Mouse (Mus musculus): ENCODE data around the gene Ankrd36.

The Ankrd36 gene

GRCm38 (mm10) chr11:5569474-5569873 is at the start of gene Ankrd36:
Gene Ankrd36, plus strand, starts transcription at chr11:5569684.
- in situ Hi-C loops (cut with MboI; ENCODE audit: low pct_unique_long_range_greater_than_20kb in 1 of 2, low sequenced_read_pairs in 2 of 2, unreplicated experiment in 1 of 2): no loop called here

- in situ Hi-C loops (cut with MboI; ENCODE audit: low pct_unique_long_range_greater_than_20kb in 1 of 2, low sequenced_read_pairs in 2 of 2, unreplicated experiment in 1 of 2): loop anchor here in 1 of 2 experiments (5.0 kb wide), 1 partner anchor 33 kb away; no protein-coding TSS in a partner anchor
Observed at GRCm38 (mm10) chr11:5520412-5521265, 48.8 kb upstream of the Ankrd36 start, which contains the start of gene Xbp1. Gene Xbp1, plus strand, starts transcription at chr11:5520659.

- in situ Hi-C loops (cut with MboI; ENCODE audit: low pct_unique_long_range_greater_than_20kb in 1 of 2, low sequenced_read_pairs in 2 of 2, unreplicated experiment in 1 of 2): loop anchor here in 1 of 2 experiments (5.0 kb wide), 1 partner anchor 34 kb away; no protein-coding TSS in a partner anchor
Observed at GRCm38 (mm10) chr11:5521266-5521515, 48.3 kb upstream of the Ankrd36 start.

- in situ Hi-C loops (cut with MboI; ENCODE audit: low pct_unique_long_range_greater_than_20kb in 1 of 2, low sequenced_read_pairs in 2 of 2, unreplicated experiment in 1 of 2): loop anchor here in 1 of 2 experiments (5.0 kb wide), 1 partner anchor 34 kb away; no protein-coding TSS in a partner anchor
Observed at GRCm38 (mm10) chr11:5521516-5522291, 47.8 kb upstream of the Ankrd36 start.

- in situ Hi-C loops (cut with MboI; ENCODE audit: low pct_unique_long_range_greater_than_20kb in 1 of 2, low sequenced_read_pairs in 2 of 2, unreplicated experiment in 1 of 2): loop anchor here in 1 of 2 experiments (5.0 kb wide), 1 partner anchor 36 kb away; no protein-coding TSS in a partner anchor
Observed at GRCm38 (mm10) chr11:5522798-5523415, 46.6 kb upstream of the Ankrd36 start.

GRCm38 (mm10) chr11:5525418-5525817 is 44.1 kb upstream of the Ankrd36 start:
- in situ Hi-C loops (cut with MboI; ENCODE audit: low pct_unique_long_range_greater_than_20kb in 1 of 2, low sequenced_read_pairs in 2 of 2, unreplicated experiment in 1 of 2): no loop called here

- in situ Hi-C loops (cut with MboI; ENCODE audit: low pct_unique_long_range_greater_than_20kb in 1 of 2, low sequenced_read_pairs in 2 of 2, unreplicated experiment in 1 of 2): no loop called here
Observed at GRCm38 (mm10) chr11:5526573-5527439, 42.7 kb upstream of the Ankrd36 start.

GRCm38 (mm10) chr11:5527865-5528523 is 41.5 kb upstream of the Ankrd36 start:
- in situ Hi-C loops (cut with MboI; ENCODE audit: low pct_unique_long_range_greater_than_20kb in 1 of 2, low sequenced_read_pairs in 2 of 2, unreplicated experiment in 1 of 2): no loop called here

GRCm38 (mm10) chr11:5528841-5529240 is 40.6 kb upstream of the Ankrd36 start:
- in situ Hi-C loops (cut with MboI; ENCODE audit: low pct_unique_long_range_greater_than_20kb in 1 of 2, low sequenced_read_pairs in 2 of 2, unreplicated experiment in 1 of 2): no loop called here

GRCm38 (mm10) chr11:5530172-5530571 is 39.3 kb upstream of the Ankrd36 start:
- in situ Hi-C loops (cut with MboI; ENCODE audit: low pct_unique_long_range_greater_than_20kb in 1 of 2, low sequenced_read_pairs in 2 of 2, unreplicated experiment in 1 of 2): loop anchor here in 1 of 2 experiments (10.0 kb wide), 1 partner anchor 45 kb away; no protein-coding TSS in a partner anchor

- in situ Hi-C loops (cut with MboI; ENCODE audit: low pct_unique_long_range_greater_than_20kb in 1 of 2, low sequenced_read_pairs in 2 of 2, unreplicated experiment in 1 of 2): loop anchor here in 1 of 2 experiments (10.0 kb wide), 1 partner anchor 46 kb away; no protein-coding TSS in a partner anchor
Observed at GRCm38 (mm10) chr11:5530717-5531116, 38.8 kb upstream of the Ankrd36 start.

- in situ Hi-C loops (cut with MboI; ENCODE audit: low pct_unique_long_range_greater_than_20kb in 1 of 2, low sequenced_read_pairs in 2 of 2, unreplicated experiment in 1 of 2): loop anchor here in 1 of 2 experiments (10.0 kb wide), 1 partner anchor 48 kb away; no protein-coding TSS in a partner anchor
Observed at GRCm38 (mm10) chr11:5533108-5533507, 36.4 kb upstream of the Ankrd36 start.

GRCm38 (mm10) chr11:5537454-5537853 is 32.0 kb upstream of the Ankrd36 start:
- in situ Hi-C loops (cut with MboI; ENCODE audit: low pct_unique_long_range_greater_than_20kb in 1 of 2, low sequenced_read_pairs in 2 of 2, unreplicated experiment in 1 of 2): loop anchor here in 1 of 2 experiments (10.0 kb wide), 1 partner anchor 53 kb away; no protein-coding TSS in a partner anchor

GRCm38 (mm10) chr11:5540331-5540730 is 29.2 kb upstream of the Ankrd36 start:
- in situ Hi-C loops (cut with MboI; ENCODE audit: low pct_unique_long_range_greater_than_20kb in 1 of 2, low sequenced_read_pairs in 2 of 2, unreplicated experiment in 1 of 2): no loop called here

GRCm38 (mm10) chr11:5541230-5541798 is 28.2 kb upstream of the Ankrd36 start:
- in situ Hi-C loops (cut with MboI; ENCODE audit: low pct_unique_long_range_greater_than_20kb in 1 of 2, low sequenced_read_pairs in 2 of 2, unreplicated experiment in 1 of 2): no loop called here

GRCm38 (mm10) chr11:5541799-5542481 is 27.5 kb upstream of the Ankrd36 start, which contains the start of gene Ccdc117:
Gene Ccdc117, minus strand, starts transcription at chr11:5542187.
- in situ Hi-C loops (cut with MboI; ENCODE audit: low pct_unique_long_range_greater_than_20kb in 1 of 2, low sequenced_read_pairs in 2 of 2, unreplicated experiment in 1 of 2): no loop called here

Measured in mouse embryonic stem cell (cell line).